Comparison of ENCODE assay signal across 8 mouse cellular contexts in the genomic region with DNA sequence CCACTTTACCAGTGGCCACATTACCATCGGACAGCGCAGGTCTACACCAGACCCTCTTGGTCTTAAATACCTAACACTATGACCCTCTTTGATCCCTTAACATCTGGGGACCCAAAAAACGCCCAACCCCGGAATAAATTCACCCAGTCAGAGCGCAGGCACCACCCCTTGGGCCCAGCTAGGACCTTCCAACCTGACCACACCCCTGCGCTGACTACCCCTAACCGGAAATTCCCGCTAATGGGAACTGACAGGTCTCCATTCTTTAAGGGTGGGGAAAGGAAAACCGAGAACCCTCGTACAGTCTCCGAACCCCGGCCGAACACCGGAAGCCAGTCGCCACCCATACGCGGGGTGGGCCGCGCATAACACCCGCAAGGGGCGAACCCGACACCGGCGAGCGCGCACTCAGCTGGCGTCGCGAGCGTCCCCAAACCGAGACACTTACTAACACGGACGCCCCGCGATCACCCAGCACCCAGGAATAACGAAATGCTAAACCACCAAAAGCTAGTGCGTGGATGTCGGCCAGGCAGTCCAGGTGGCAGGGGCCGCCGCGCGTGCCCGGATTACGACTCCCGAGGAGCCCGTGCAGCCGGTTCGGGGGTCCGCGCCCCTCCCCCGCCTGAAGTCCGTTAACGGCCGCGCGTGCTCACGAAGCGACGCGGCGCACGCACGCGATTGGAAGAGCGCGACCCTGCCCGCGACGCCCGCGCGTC. TPM values are rescaled to one million over a fixed set of nuclear protein-coding genes. Genes with fewer than 3 reads are reported as not detected.
DNase-seq lines count a peak whose midpoint lies in the region; ATAC-seq and TF ChIP-seq lines count a peak whose summit lies in the region.

No protein-coding gene starts in this region.

- 0 out of 2 replicates have a peak, but pooled peaks have one; percentile 36 for TF ChIP-seq EP300 in heart, postnatal 0 days (IDR thresholded peaks at IDR 0.05; ENCODE audit: low read depth)

- ATAC-seq in heart, postnatal 0 days (ENCODE audit: insufficient read depth, low read depth) = peak; percentile 69
- ATAC-seq in lung, embryonic 15.5 days (ENCODE audit: borderline replicate concordance, extremely low read depth, low FRiP score, low TSS enrichment) = peak; percentile 51; the same call in 1 of the 2 replicates

- peaks cover 11% of the 10 kb centered on the region for H3K27me3 ChIP-seq in forebrain, embryonic 10.5 days (ENCODE audit: poor library complexity, severe bottlenecking)
- H3K27me3 ChIP-seq in heart, postnatal 0 days (ENCODE audit: control insufficient read depth, insufficient read depth, low read length) = no peaks in the 10 kb centered on the region
- H3K27me3 ChIP-seq in lung, embryonic 15.5 days = no peaks in the 10 kb centered on the region

- peak; percentile 70 for DNase-seq in ES-CJ7 (ENCODE audit: low read depth, low spot score)
- peak; percentile 64 for DNase-seq in adrenal gland, postnatal 25 days
- DNase-seq in forebrain, embryonic 10.5 days (ENCODE audit: extremely low spot score, low spot score) = peak; percentile 68
- DNase-seq in heart, postnatal 0 days (ENCODE audit: low spot score) = peak; percentile 66
- DNase-seq in kidney, postnatal 14 days = peak; percentile 78
- peak; percentile 82 for DNase-seq in yolk sac, embryonic 10.5 days (ENCODE audit: low spot score)

- no peak for TF ChIP-seq POLR2A in olfactory bulb, adult 2 months (IDR thresholded peaks at IDR 0.05; ENCODE audit: insufficient read depth, low read depth, low read length)

- no peaks in the 10 kb centered on the region for H3K36me3 ChIP-seq in forebrain, embryonic 10.5 days (replicated peaks)
- no peaks in the 10 kb centered on the region for H3K36me3 ChIP-seq in heart, postnatal 0 days (replicated peaks; ENCODE audit: control insufficient read depth, insufficient read depth, low read length)
- 0 out of 2 replicates have a peak, but pooled peaks cover 2% of the 10 kb centered on the region for H3K36me3 ChIP-seq in lung, embryonic 15.5 days

- peaks cover 4% of the 10 kb centered on the region; the same call in 1 of the 2 replicates for H3K9me3 ChIP-seq in forebrain, embryonic 10.5 days
- no peaks in the 10 kb centered on the region for H3K9me3 ChIP-seq in heart, postnatal 0 days (replicated peaks; ENCODE audit: control insufficient read depth, low read length)
- no peaks in the 10 kb centered on the region for H3K9me3 ChIP-seq in lung, embryonic 15.5 days

- H3K27ac ChIP-seq in forebrain, embryonic 10.5 days = peak overlapping the region; percentile 92
- peak overlapping the region; percentile 92 for H3K27ac ChIP-seq in heart, postnatal 0 days (ENCODE audit: low read depth)
- H3K27ac ChIP-seq in lung, embryonic 15.5 days = peak overlapping the region; percentile 79
- peak overlapping the region; percentile 76 for H3K27ac ChIP-seq in olfactory bulb, adult 2 months (ENCODE audit: insufficient read depth, low read depth, low read length)

- peak overlapping the region; percentile 90 for H3K4me3 ChIP-seq in forebrain, embryonic 10.5 days
- H3K4me3 ChIP-seq in heart, postnatal 0 days (ENCODE audit: low read depth, low read length) = peak overlapping the region; percentile 95
- H3K4me3 ChIP-seq in lung, embryonic 15.5 days = peak overlapping the region; percentile 83
- peak overlapping the region; percentile 87 for H3K4me3 ChIP-seq in olfactory bulb, adult 2 months (ENCODE audit: insufficient read depth, low read depth, low read length)

- peak overlapping the region; percentile 88 for H3K4me2 ChIP-seq in heart, postnatal 0 days (ENCODE audit: low read depth, low read length)
- peak overlapping the region; percentile 64 for H3K4me2 ChIP-seq in lung, embryonic 15.5 days

- no peak for TF ChIP-seq CTCF in heart, postnatal 0 days (IDR thresholded peaks at IDR 0.05; ENCODE audit: low read depth)
- TF ChIP-seq CTCF in olfactory bulb, adult 2 months (IDR thresholded peaks at IDR 0.05; ENCODE audit: insufficient read depth, low read depth, low read length) = no peak

- H3K4me1 ChIP-seq in forebrain, embryonic 10.5 days = peaks cover 23% of the 10 kb centered on the region
- peaks cover 7% of the 10 kb centered on the region for H3K4me1 ChIP-seq in heart, postnatal 0 days (ENCODE audit: control insufficient read depth, insufficient read depth)
- peaks cover 13% of the 10 kb centered on the region for H3K4me1 ChIP-seq in lung, embryonic 15.5 days
- peaks cover 11% of the 10 kb centered on the region for H3K4me1 ChIP-seq in olfactory bulb, adult 2 months (ENCODE audit: control insufficient read depth, insufficient read depth, low read length)

- under 1% methylated on average over 72 of the region's 72 CpGs for WGBS in forebrain, embryonic 10.5 days
- WGBS in heart, postnatal 0 days = under 1% methylated on average over 72 of the region's 72 CpGs
- WGBS in lung, embryonic 15.5 days = under 1% methylated on average over 72 of the region's 72 CpGs
- WGBS in olfactory bulb, adult 2 months = under 1% methylated on average over 72 of the region's 72 CpGs

- H3K9ac ChIP-seq in heart, postnatal 0 days (replicated peaks; ENCODE audit: low read depth, low read length) = peak overlapping the region; percentile 92
- H3K9ac ChIP-seq in lung, embryonic 15.5 days = peak overlapping the region; percentile 86

RNA-seq across cellular contexts. Expression of a gene that starts 0.5 kb away (rescaled TPM):
- total RNA-seq in adrenal gland, postnatal 25 days (2021) = 93.1 and 98.6 TPM in 2 replicates
- 65.1 and 72.4 TPM in 2 replicates for polyA plus RNA-seq in forebrain, embryonic 10.5 days (2016; fragmentation: Nextera tagmentation; extraction: Ambion mirVana)
- 38.1 and 51.7 TPM in 2 replicates for total RNA-seq in heart, postnatal 0 days (2014; rRNA removed; ENCODE audit: low replicate concordance)
- polyA plus RNA-seq in heart, postnatal 0 days (2015; fragmentation: Nextera tagmentation; extraction: Ambion mirVana) = 28.6 and 30.3 TPM in 2 replicates
- polyA plus RNA-seq in lung, embryonic 15.5 days (2015; fragmentation: Nextera tagmentation; extraction: Ambion mirVana) = 86.7 and 92.9 TPM in 2 replicates
- 609 TPM in 1 of 2 replicates, not detected in the other for polyA plus RNA-seq in olfactory bulb, adult 2 months (2012; ENCODE audit: insufficient read depth, insufficient read length, low replicate concordance, missing spikeins)

RNA-seq across cellular contexts. Expression of a gene that starts 27.5 kb away (rescaled TPM):
- total RNA-seq in adrenal gland, postnatal 25 days (2021) = 71.5 and 79.2 TPM in 2 replicates
- 308 and 310 TPM in 2 replicates for polyA plus RNA-seq in forebrain, embryonic 10.5 days (2016; fragmentation: Nextera tagmentation; extraction: Ambion mirVana)
- total RNA-seq in heart, postnatal 0 days (2014; rRNA removed; ENCODE audit: low replicate concordance) = 54.1 and 71.0 TPM in 2 replicates
- polyA plus RNA-seq in heart, postnatal 0 days (2015; fragmentation: Nextera tagmentation; extraction: Ambion mirVana) = 99.2 and 106 TPM in 2 replicates
- polyA plus RNA-seq in lung, embryonic 15.5 days (2015; fragmentation: Nextera tagmentation; extraction: Ambion mirVana) = 155 and 163 TPM in 2 replicates
- not detected in 2 replicates for polyA plus RNA-seq in olfactory bulb, adult 2 months (2012; ENCODE audit: insufficient read depth, insufficient read length, low replicate concordance, missing spikeins)

RNA-seq across cellular contexts. Expression of a gene that starts 41.2 kb away (rescaled TPM):
- 43.9 and 44.1 TPM in 2 replicates for total RNA-seq in adrenal gland, postnatal 25 days (2021)
- polyA plus RNA-seq in forebrain, embryonic 10.5 days (2016; fragmentation: Nextera tagmentation; extraction: Ambion mirVana) = 24.0 and 25.1 TPM in 2 replicates
- total RNA-seq in heart, postnatal 0 days (2014; rRNA removed; ENCODE audit: low replicate concordance) = 35.6 and 55.2 TPM in 2 replicates
- polyA plus RNA-seq in heart, postnatal 0 days (2015; fragmentation: Nextera tagmentation; extraction: Ambion mirVana) = 20.1 and 24.3 TPM in 2 replicates
- polyA plus RNA-seq in lung, embryonic 15.5 days (2015; fragmentation: Nextera tagmentation; extraction: Ambion mirVana) = 32.3 and 34.6 TPM in 2 replicates
- polyA plus RNA-seq in olfactory bulb, adult 2 months (2012; ENCODE audit: insufficient read depth, insufficient read length, low replicate concordance, missing spikeins) = not detected in 2 replicates

Comparison
In these comparisons a context has a peak if more than half of its experiments do, and no peak if none do; other contexts are left out.
1. Peak in every context shown above with its lines: DNase-seq, ATAC-seq, H3K4me3 ChIP-seq and H3K27ac ChIP-seq.